Comparison of ENCODE assay signal across 21 mouse cellular contexts in genomic region chr3:136109411-136110139, GRCm38 (mm10).
DNase-seq lines count a peak whose midpoint lies in the region; ATAC-seq and TF ChIP-seq lines count a peak whose summit lies in the region.
"Had no signal": no experiment of that assay in that cellular context is flagged by ENCODE, and none has a peak within 500 bp of the region (broad histone marks: within the 10 kb centered on the region; RNA-seq: fewer than 3 reads in every experiment).

No protein-coding gene starts in this region.

- H3K4me1 ChIP-seq in cerebellum, adult 2 months (ENCODE audit: control insufficient read depth, insufficient read depth, low read length), result no peaks in the 10 kb centered on the region
- H3K4me1 ChIP-seq in forebrain, embryonic 16.5 days (replicated peaks; ENCODE audit: control insufficient read depth, insufficient read depth, low read length), result no peaks in the 10 kb centered on the region
- H3K4me1 ChIP-seq: heart, embryonic 12.5 days; intestine, embryonic 15.5 days; kidney, embryonic 15.5 days; stomach, embryonic 15.5 days had no signal

- H3K36me3 ChIP-seq in forebrain, embryonic 16.5 days (ENCODE audit: control insufficient read depth, insufficient read depth), result no peaks in the 10 kb centered on the region
- H3K36me3 ChIP-seq: heart, embryonic 12.5 days; intestine, embryonic 15.5 days; kidney, embryonic 15.5 days; stomach, embryonic 15.5 days had no signal

- H3K9ac ChIP-seq in forebrain, embryonic 16.5 days (replicated peaks; ENCODE audit: low read depth, low read length), result no peak overlapping the region
- H3K9ac ChIP-seq: heart, embryonic 12.5 days; hindbrain, embryonic 14.5 days; intestine, embryonic 15.5 days; kidney, embryonic 15.5 days; stomach, embryonic 15.5 days had no signal

- no peak overlapping the region for H3K4me2 ChIP-seq in forebrain, embryonic 16.5 days (ENCODE audit: low read length)
- H3K4me2 ChIP-seq: heart, embryonic 12.5 days; hindbrain, embryonic 14.5 days; intestine, embryonic 15.5 days; kidney, embryonic 15.5 days; stomach, embryonic 15.5 days had no signal

- DNase-seq in cerebellum, adult 11-12 months, result peak; percentile 9
- no peak for DNase-seq in cerebellum, postnatal 4 days (ENCODE audit: low spot score in 2 of 2)
- peak; percentile 3 for DNase-seq in left cerebral cortex, postnatal 4 days
- DNase-seq in left cerebral cortex, postnatal 14 days (ENCODE audit: low spot score in 2 of 2), result no peak
- peak; percentile 21 to 35 for DNase-seq in cerebellum, adult 2 months
- no peak for DNase-seq in right cerebral cortex, adult 18-20 months
- DNase-seq in kidney, adult 11 months, result no peak
- DNase-seq: gastrocnemius, postnatal 10 days; heart, adult 11 months; heart, postnatal 14 days; liver; lung, adult 18-20 months; right cerebral cortex, postnatal 25 days; thymus, adult 2 months had no signal

- 50% methylated on average over 6 of the region's 6 CpGs for WGBS in cerebellum, adult 2 months
- WGBS in forebrain, embryonic 16.5 days, result 57% methylated on average over 6 of the region's 6 CpGs

- no peaks in the 10 kb centered on the region for H3K27me3 ChIP-seq in cerebellum, adult 2 months (ENCODE audit: control insufficient read depth, insufficient read depth, low read length)
- no peaks in the 10 kb centered on the region for H3K27me3 ChIP-seq in forebrain, embryonic 16.5 days (replicated peaks; ENCODE audit: control insufficient read depth, insufficient read depth, low read length)
- H3K27me3 ChIP-seq: CH12.LX; heart, embryonic 12.5 days; intestine, embryonic 15.5 days; kidney, embryonic 15.5 days; stomach, embryonic 15.5 days had no signal

- no peak for TF ChIP-seq CTCF in cerebellum, adult 2 months (IDR thresholded peaks at IDR 0.05; ENCODE audit: borderline replicate concordance, insufficient read depth, low read depth, low read length)

- intact Hi-C loops in left cerebral cortex, postnatal 4 days (cut with DNase I), result no loop called here
- intact Hi-C loops in left cerebral cortex, postnatal 14 days (cut with DNase I), result no loop called here

- no peak overlapping the region for H3K27ac ChIP-seq in cerebellum, adult 2 months (ENCODE audit: insufficient read depth, low read length)
- no peak overlapping the region for H3K27ac ChIP-seq in forebrain, embryonic 16.5 days (ENCODE audit: low read length)
- H3K27ac ChIP-seq: hindbrain, embryonic 14.5 days; intestine, embryonic 15.5 days; kidney, embryonic 15.5 days; stomach, embryonic 15.5 days had no signal

- no peak overlapping the region for H3K4me3 ChIP-seq in cerebellum, adult 2 months (replicated peaks; ENCODE audit: insufficient read depth, low read depth, low read length)
- no peak overlapping the region for H3K4me3 ChIP-seq in forebrain, embryonic 16.5 days (replicated peaks; ENCODE audit: low read length)
- H3K4me3 ChIP-seq: heart, embryonic 12.5 days; intestine, embryonic 15.5 days; kidney, embryonic 15.5 days; stomach, embryonic 15.5 days had no signal

- peak; percentile 84 for ATAC-seq in forebrain, embryonic 16.5 days
- ATAC-seq: intestine, embryonic 15.5 days had no signal

- no peaks in the 10 kb centered on the region for H3K9me3 ChIP-seq in forebrain, embryonic 16.5 days (ENCODE audit: control insufficient read depth, low read length)
- H3K9me3 ChIP-seq: heart, embryonic 12.5 days; intestine, embryonic 15.5 days; kidney, embryonic 15.5 days; stomach, embryonic 15.5 days had no signal

- no peak for TF ChIP-seq POLR2A in cerebellum, adult 2 months (IDR thresholded peaks at IDR 0.05; ENCODE audit: borderline replicate concordance, insufficient read depth, low read length)

Comparison
In these comparisons a context has a peak if more than half of its experiments do, and no peak if none do; other contexts are left out.
1. DNase-seq: peak in cerebellum, adult 11-12 months (single experiment), left cerebral cortex, postnatal 4 days (single experiment) and cerebellum, adult 2 months (2 of 2); none in cerebellum, postnatal 4 days (0 of 2), left cerebral cortex, postnatal 14 days (0 of 2), right cerebral cortex, adult 18-20 months (single experiment) and kidney, adult 11 months (single experiment).